Mouse (Mus musculus) kidney, adult 2 months (tissue): ENCODE results near the gene 1700092M07Rik.

Experiments used
- CTCF ChIP-seq: fragments of 200-500 bp; conservative IDR thresholded peaks from 2 replicates; pipeline ENCODE4 v1.5.1; 2011; ENCODE audit warnings: low read depth, mild to moderate bottlenecking, control low read depth, low read length, moderate library complexity, mixed read lengths; ENCODE audit not compliant: insufficient read depth, insufficient read length
- POLR2A ChIP-seq: fragments of 200-500 bp; IDR thresholded peaks from one replicate; pipeline ENCODE4 v1.6.1; 2011; ENCODE audit warnings: low read depth, low read length, control low read depth

- TF ChIP-seq CTCF (peak; percentile 65), POLR2A (no peak)
Measured at GRCm38 (mm10) chr19:8695330-8695729, 45.2 kb upstream of the 1700092M07Rik start.
